Mouse (Mus musculus) embryonic facial prominence, embryonic 11.5 days (tissue): ENCODE results near the gene Enpp5. TPM values are rescaled to one million over a fixed set of nuclear protein-coding genes. Genes with fewer than 3 reads are reported as not detected.

Experiments
- ATAC-seq: fragments of 200-750 bp; cut with Nextera tagmentation; replicated peaks from 2 replicates; pipeline ENCODE4 v1.8.0; 2017; ENCODE audit warnings: low read depth; ENCODE audit not compliant: insufficient number of reproducible peaks, low FRiP score, low TSS enrichment
- DNase-seq: peaks from one replicate; pipeline ENCODE4 v3.0.0-alpha.2; 2015; ENCODE audit warnings: low spot score
- H3K27ac ChIP-seq: fragments of 300-500 bp; sonication (generic); replicated peaks from 2 replicates; pipeline ENCODE4 v1.5.1; 2014; ENCODE audit warnings: mild to moderate bottlenecking, low read depth, low read length, control low read depth
- H3K27me3 ChIP-seq: fragments of 300-500 bp; sonication (generic); 2 replicates; pipeline ENCODE4 v1.6.1; 2014; ENCODE audit warnings: mild to moderate bottlenecking, low read length, moderate library complexity, mixed read lengths; ENCODE audit not compliant: control insufficient read depth, insufficient read depth
- H3K36me3 ChIP-seq: fragments of 300-500 bp; sonication (generic); replicated peaks from 2 replicates; pipeline ENCODE4 v1.6.1; 2014; ENCODE audit warnings: low read depth, mild to moderate bottlenecking, low read length, moderate library complexity, mixed read lengths; ENCODE audit not compliant: control insufficient read depth, insufficient read depth
- H3K4me1 ChIP-seq: fragments of 300-500 bp; sonication (generic); 2 replicates; pipeline ENCODE4 v1.6.1; 2014; ENCODE audit warnings: low read length, mixed read lengths; ENCODE audit not compliant: control insufficient read depth, insufficient read depth
- H3K4me2 ChIP-seq: fragments of 300-500 bp; sonication (generic); 2 replicates; pipeline ENCODE4 v1.6.1; 2014; ENCODE audit warnings: low read depth, mild to moderate bottlenecking, control low read depth, low read length, moderate library complexity
- H3K4me3 ChIP-seq: fragments of 300-500 bp; sonication (generic); 2 replicates; pipeline ENCODE4 v1.5.1; 2014; ENCODE audit warnings: low read depth, low read length, control low read depth
- H3K9ac ChIP-seq: fragments of 300-500 bp; sonication (generic); replicated peaks from 2 replicates; pipeline ENCODE4 v1.6.1; 2014; ENCODE audit warnings: mild to moderate bottlenecking, control low read depth, low read length
- H3K9me3 ChIP-seq: fragments of 300-500 bp; sonication (generic); replicated peaks from 2 replicates; pipeline ENCODE4 v1.6.1; 2016; ENCODE audit warnings: mild to moderate bottlenecking, low read length, inconsistent platforms, mixed read lengths; ENCODE audit not compliant: control insufficient read depth
- WGBS: fragments of 180-500 bp; shearing (Covaris S2); extraction: QIAGEN DNeasy Blood & Tissue Kit; methylation state at CpG from one replicate; pipeline ENCODE4 v1.1.7; 2014; 5-methylcytosine and 5-hydroxymethylcytosine counted together
- polyA plus RNA-seq: library from polyadenylated mRNA; unstranded; fragments of >200 nt; fragmentation: Nextera tagmentation; extraction: Ambion mirVana; gene quantifications from 2 replicates; pipeline ENCODE4 v1.2.1, GENCODE M21; 2014

Gene Enpp5
- 8.2 and 10.1 TPM in 2 replicates for polyA plus RNA-seq

DNA sequence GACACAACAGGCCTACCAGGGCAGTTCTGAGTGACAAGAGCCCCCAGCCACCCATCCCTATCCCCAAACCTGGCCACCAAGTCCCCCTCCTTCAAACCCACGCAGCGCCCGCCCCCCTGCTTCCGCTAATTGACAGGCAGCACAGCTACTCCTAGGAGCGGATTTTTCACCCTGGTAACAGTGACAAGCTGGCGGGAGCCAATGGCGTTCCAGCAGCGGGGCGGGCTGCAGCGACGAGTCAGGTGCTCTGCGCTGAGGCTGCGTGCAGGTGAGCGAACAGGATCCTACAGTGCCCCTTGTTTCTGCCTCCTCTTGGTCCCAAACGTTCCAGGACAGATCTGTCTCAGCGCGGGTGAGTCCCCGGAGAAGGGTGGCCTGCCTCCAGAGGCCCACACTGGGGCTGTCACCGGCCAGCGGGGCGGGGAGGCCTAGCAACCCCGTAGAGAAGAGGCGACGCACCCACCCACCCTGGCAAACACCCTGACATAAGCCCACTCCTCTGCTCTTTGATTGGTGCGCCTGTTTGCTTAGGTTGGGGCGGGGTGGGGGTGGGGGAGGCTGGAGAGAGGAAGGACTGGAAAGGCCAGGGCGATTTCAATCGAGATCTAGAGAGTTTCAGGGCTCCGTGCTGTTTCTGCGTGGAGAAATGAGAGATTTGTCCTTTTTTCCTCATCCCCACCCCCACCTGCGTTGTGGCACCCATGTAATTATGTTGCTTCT is at the start of gene Enpp5:
TSS of gene Enpp5 (plus strand) at position 183 of the 720 bp plus-strand sequence.
- H3K9ac ChIP-seq, result peak within 1 kb of the TSS; percentile 64
- DNase-seq (peak; percentile 86), ATAC-seq (peak; percentile 93)
- H3K4me1 ChIP-seq, result no peaks in the 10 kb centered on the region
- H3K4me3 ChIP-seq, result peak within 1 kb of the TSS; percentile 59
- WGBS, result under 1% methylated on average over 30 of the region's 31 CpGs
- H3K27me3 ChIP-seq, result no peaks in the 10 kb centered on the region
- no peak within 1 kb of the TSS for H3K27ac ChIP-seq
- no peaks in the 10 kb centered on the region for H3K9me3 ChIP-seq
- H3K36me3 ChIP-seq, result no peaks in the 10 kb centered on the region
- H3K4me2 ChIP-seq, result peak within 1 kb of the TSS; percentile 90

DNA sequence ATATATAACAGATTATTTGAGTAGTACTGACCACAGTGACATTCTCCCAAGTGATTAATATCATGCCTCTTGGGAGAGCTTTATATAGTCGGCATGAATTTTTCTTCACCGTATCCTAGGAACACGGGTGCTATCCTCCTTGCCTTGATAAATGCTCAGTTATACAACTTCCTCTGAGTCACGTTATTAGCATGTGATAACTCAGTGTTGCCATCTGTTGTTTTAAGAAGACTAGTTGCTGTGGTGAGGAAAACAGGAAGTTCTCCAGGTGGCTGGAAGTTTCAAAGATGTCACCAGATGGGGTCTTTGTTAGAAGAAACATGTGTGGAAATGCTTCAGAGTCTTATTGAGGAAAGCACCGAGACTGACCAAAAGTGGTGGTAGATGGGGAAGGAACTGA is 49.0 kb upstream of the Enpp5 start:
- Histone ChIP-seq H3K36me3 (no peaks in the 10 kb centered on the region), H3K4me3 (no peak overlapping the region), H3K27me3 (no peaks in the 10 kb centered on the region), H3K4me2 (no peak overlapping the region), H3K9me3 (no peaks in the 10 kb centered on the region), H3K9ac (no peak overlapping the region), H3K27ac (no peak overlapping the region), H3K4me1 (no peaks in the 10 kb centered on the region)
- WGBS, result 84% methylated on average over 5 of the region's 5 CpGs
- DNase-seq, result no peak
- no peak for ATAC-seq

GRCm38 (mm10) chr17:44030776-44031587 is 47.6 kb upstream of the Enpp5 start:
- H3K4me1 ChIP-seq, result no peaks in the 10 kb centered on the region
- ATAC-seq (no peak), DNase-seq (no peak)
- no peak overlapping the region for H3K27ac ChIP-seq
- no peaks in the 10 kb centered on the region for H3K36me3 ChIP-seq
- 30% methylated on average over 3 of the region's 3 CpGs for WGBS
- no peak overlapping the region for H3K4me2 ChIP-seq
- H3K9me3 ChIP-seq, result no peaks in the 10 kb centered on the region
- no peaks in the 10 kb centered on the region for H3K27me3 ChIP-seq
- no peak overlapping the region for H3K9ac ChIP-seq
- H3K4me3 ChIP-seq, result no peak overlapping the region

DNA sequence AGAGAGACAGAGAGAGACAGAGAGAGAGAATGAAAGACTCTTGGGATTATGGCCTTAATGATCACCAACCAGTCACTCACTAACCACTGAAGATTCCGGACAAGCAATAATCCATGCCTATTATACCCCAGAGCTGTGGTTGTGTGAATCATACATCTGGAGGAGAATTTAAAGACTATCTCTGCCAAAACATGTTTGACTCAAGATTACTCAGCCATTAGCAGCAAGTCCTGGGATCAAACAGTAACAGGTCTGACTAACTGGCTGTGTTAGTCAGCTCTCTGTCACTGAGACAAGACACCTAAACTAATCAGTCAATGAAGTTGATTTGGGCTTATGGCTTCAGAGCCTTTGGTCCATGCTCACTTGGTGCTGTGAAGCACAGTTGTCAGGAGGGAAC is 43.6 kb upstream of the Enpp5 start:
- DNase-seq, result no peak
- H3K27me3 ChIP-seq, result no peaks in the 10 kb centered on the region
- H3K27ac ChIP-seq, result no peak overlapping the region
- no peak for ATAC-seq
- H3K4me1 ChIP-seq, result no peaks in the 10 kb centered on the region
- WGBS, result 100% methylated on average over 1 of the region's 1 CpGs
- H3K9me3 ChIP-seq, result no peaks in the 10 kb centered on the region
- no peak overlapping the region for H3K4me2 ChIP-seq
- H3K9ac ChIP-seq, result no peak overlapping the region
- no peaks in the 10 kb centered on the region for H3K36me3 ChIP-seq
- no peak overlapping the region for H3K4me3 ChIP-seq

DNA sequence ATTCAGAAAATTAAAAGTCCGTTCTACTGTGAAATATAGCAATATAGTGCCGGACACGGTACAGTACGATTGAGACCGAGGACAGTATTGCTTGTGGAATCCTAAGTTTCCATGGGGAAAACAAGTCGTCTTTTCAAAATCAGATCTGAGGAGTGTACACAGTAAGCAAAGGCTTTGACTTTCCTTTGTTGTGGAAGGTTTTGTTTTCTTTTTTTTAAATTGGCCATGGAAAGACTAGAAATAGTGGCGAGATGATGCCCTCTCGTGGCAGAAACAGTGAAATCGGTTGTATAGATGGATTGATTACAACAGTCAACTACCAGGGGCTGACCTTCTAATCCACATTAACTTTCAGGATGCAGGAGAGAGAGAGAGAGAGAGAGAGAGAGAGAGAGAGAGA is 40.0 kb upstream of the Enpp5 start:
- WGBS, result 62% methylated on average over 9 of the region's 9 CpGs

GRCm38 (mm10) chr17:44040449-44040848 is 38.2 kb upstream of the Enpp5 start:
- Histone ChIP-seq H3K4me1 (no peaks in the 10 kb centered on the region), H3K36me3 (no peaks in the 10 kb centered on the region), H3K9ac (no peak overlapping the region), H3K4me2 (no peak overlapping the region), H3K4me3 (no peak overlapping the region), H3K27ac (no peak overlapping the region), H3K27me3 (no peaks in the 10 kb centered on the region), H3K9me3 (no peaks in the 10 kb centered on the region)
- no peak for DNase-seq
- 99% methylated on average over 2 of the region's 2 CpGs for WGBS
- ATAC-seq, result no peak

More for the DNA sequence above, 40.0 kb upstream of the Enpp5 start:
- no peak for ATAC-seq
- DNase-seq, result peak; percentile 68
- Histone ChIP-seq H3K27me3 (no peaks in the 10 kb centered on the region), H3K4me3 (no peak overlapping the region), H3K27ac (no peak overlapping the region), H3K9me3 (no peaks in the 10 kb centered on the region), H3K36me3 (no peaks in the 10 kb centered on the region), H3K4me1 (no peaks in the 10 kb centered on the region), H3K9ac (no peak overlapping the region), H3K4me2 (no peak overlapping the region)

- Histone ChIP-seq H3K27ac (no peak overlapping the region), H3K9me3 (no peaks in the 10 kb centered on the region), H3K4me2 (no peak overlapping the region), H3K36me3 (no peaks in the 10 kb centered on the region), H3K9ac (no peak overlapping the region), H3K4me3 (no peak overlapping the region), H3K4me1 (no peaks in the 10 kb centered on the region), H3K27me3 (no peaks in the 10 kb centered on the region)
- no peak for DNase-seq
- 70% methylated on average over 2 of the region's 2 CpGs for WGBS
- no peak for ATAC-seq
Measured at GRCm38 (mm10) chr17:44042301-44042700, 36.3 kb upstream of the Enpp5 start.

GRCm38 (mm10) chr17:44042861-44043260 is 35.8 kb upstream of the Enpp5 start:
- Histone ChIP-seq H3K9me3 (no peaks in the 10 kb centered on the region), H3K4me2 (no peak overlapping the region), H3K36me3 (no peaks in the 10 kb centered on the region), H3K9ac (no peak overlapping the region), H3K4me3 (no peak overlapping the region), H3K27ac (no peak overlapping the region), H3K4me1 (no peaks in the 10 kb centered on the region), H3K27me3 (no peaks in the 10 kb centered on the region)
- 91% methylated on average over 8 of the region's 8 CpGs for WGBS
- DNase-seq (no peak), ATAC-seq (no peak)
